Mouse (Mus musculus) small intestine, adult 2 months (tissue): ENCODE results near the gene Ifnar2. TPM values are rescaled to one million over a fixed set of nuclear protein-coding genes. Genes with fewer than 3 reads are reported as not detected.
A peak's percentile ranks its signal among the peaks of the same experiment; 100 is the strongest.

Source experiments
- H3K27ac ChIP-seq: fragments of 200-500 bp; 2 replicates; pipeline ENCODE4 v1.5.1; 2012; ENCODE audit warnings: low read depth, low read length, control low read depth, inconsistent platforms; ENCODE audit not compliant: insufficient read depth
- H3K27me3 ChIP-seq: fragments of 200-500 bp; 2 replicates; pipeline ENCODE4 v1.6.1; 2012; ENCODE audit warnings: mild to moderate bottlenecking, moderate library complexity, low read length, inconsistent platforms; ENCODE audit not compliant: control insufficient read depth, insufficient read depth
- H3K36me3 ChIP-seq: fragments of 200-500 bp; 2 replicates; pipeline ENCODE4 v1.6.1; 2012; ENCODE audit warnings: mild to moderate bottlenecking, low read length, control low read depth, inconsistent platforms; ENCODE audit not compliant: control insufficient read depth, insufficient read depth
- H3K4me1 ChIP-seq: fragments of 200-500 bp; 2 replicates; pipeline ENCODE4 v1.6.1; 2012; ENCODE audit warnings: low read length, inconsistent platforms, mixed read lengths; ENCODE audit not compliant: control insufficient read depth, insufficient read depth, insufficient read length
- H3K4me3 ChIP-seq: fragments of 200-500 bp; 2 replicates; pipeline ENCODE4 v1.5.1; 2012; ENCODE audit warnings: low read depth, mild to moderate bottlenecking, control low read depth, inconsistent platforms, low read length, moderate library complexity
- CTCF ChIP-seq: fragments of 200-500 bp; IDR thresholded peaks from 2 replicates; pipeline ENCODE4 v1.5.1; 2012; ENCODE audit warnings: low read depth, mild to moderate bottlenecking, control low read depth, inconsistent platforms, low read length, moderate library complexity, mixed read lengths; ENCODE audit not compliant: insufficient replicate concordance, insufficient read length; ENCODE audit errors: extremely low read depth
- POLR2A ChIP-seq: fragments of 200-500 bp; IDR thresholded peaks from 2 replicates; pipeline ENCODE4 v1.6.1; 2012; ENCODE audit warnings: low read depth, mild to moderate bottlenecking, control low read depth, inconsistent platforms, low read length, moderate library complexity
- WGBS: fragments of 180-500 bp; shearing (Covaris S2); methylation state at CpG from one replicate; pipeline ENCODE4 v1.1.7; 2018; 5-methylcytosine and 5-hydroxymethylcytosine counted together
- polyA plus RNA-seq: library from polyadenylated mRNA; depleted of rRNA; stranded (reverse); fragments of >200 nt; gene quantifications from 2 replicates; pipeline ENCODE4 v1.2.3, GENCODE M21; 2012

The Ifnar2 gene
- polyA plus RNA-seq, 1 experiment = 25.3 TPM

DNA sequence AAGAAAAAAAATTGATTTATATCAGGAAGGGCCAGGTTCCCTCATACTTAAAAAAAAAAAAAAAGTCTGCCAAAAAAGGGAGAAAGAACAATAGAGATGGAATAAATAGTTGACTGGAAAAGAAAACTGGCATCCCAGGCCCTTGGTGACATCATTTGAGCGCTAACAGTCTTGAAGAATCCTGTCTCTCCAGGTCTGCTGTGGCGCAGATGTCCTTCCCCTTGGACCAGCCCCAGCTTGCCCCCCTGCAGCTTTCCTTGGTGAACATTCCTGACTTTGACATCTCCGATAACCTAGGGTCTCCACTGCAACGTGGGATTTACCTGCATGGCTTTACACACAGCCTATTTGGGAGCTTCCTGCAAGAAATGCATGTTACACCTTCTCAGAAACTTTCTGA is 9.0 kb downstream of the Ifnar2 start:
- H3K27ac ChIP-seq = peak overlapping the region; percentile 59; the same call in 1 of the 2 replicates
- TF ChIP-seq CTCF = no peak
- TF ChIP-seq POLR2A = no peak
- 79% methylated on average over 4 of the region's 4 CpGs for WGBS
- H3K27me3 ChIP-seq = no peaks in the 10 kb centered on the region
- H3K4me1 ChIP-seq = peaks cover 24% of the 10 kb centered on the region; the same call in 1 of the 2 replicates
- H3K36me3 ChIP-seq = peaks cover 4% of the 10 kb centered on the region; the same call in 1 of the 2 replicates
- no peak overlapping the region for H3K4me3 ChIP-seq

DNA sequence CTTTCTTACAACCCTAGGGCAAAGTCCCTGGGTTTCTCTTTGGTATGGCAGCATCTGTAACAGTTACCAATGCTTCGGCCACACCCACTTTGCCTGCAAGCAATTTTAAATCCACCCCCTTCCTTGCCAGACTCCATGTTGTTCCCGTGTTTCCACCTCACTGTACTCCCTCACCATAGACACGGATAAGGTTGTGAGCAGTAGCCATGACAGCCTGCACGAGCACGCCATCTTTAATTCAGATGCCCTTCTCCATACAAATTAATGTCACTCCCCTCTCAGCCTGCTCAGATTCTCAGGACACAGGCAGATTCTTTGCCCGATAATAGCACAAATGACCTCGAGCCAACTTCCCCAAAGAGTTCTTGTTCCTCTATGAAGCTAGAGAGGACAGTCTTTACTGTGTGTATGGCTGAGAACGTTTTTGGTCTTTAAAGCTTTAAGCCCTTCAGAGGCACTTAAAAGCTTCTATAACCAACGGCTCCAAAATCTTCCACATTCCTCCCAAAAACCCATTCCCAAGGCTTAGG is 9.7 kb downstream of the Ifnar2 start:
- TF ChIP-seq CTCF (no peak), POLR2A (no peak)
- H3K27ac ChIP-seq = peak overlapping the region; percentile 12
- WGBS = 52% methylated on average over 9 of the region's 9 CpGs

DNA sequence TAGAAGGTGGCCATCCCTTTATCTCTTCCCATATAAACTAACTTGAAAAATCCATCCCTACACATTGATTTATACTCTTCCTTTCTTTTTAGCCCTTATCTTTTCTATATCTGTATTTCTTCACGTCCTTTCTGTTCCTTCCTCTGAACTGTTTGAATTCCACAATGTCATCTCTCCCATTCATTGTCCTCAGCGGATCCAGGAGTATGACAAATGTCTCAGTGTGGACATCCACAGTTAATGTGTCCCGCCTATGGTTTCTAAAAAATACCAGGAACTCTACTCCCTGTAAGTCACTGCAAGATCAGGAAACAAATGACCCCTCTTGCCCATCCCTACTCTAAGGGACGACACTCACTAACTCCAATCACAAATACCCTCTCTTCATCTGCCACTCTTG is 11.6 kb downstream of the Ifnar2 start:
- Histone ChIP-seq H3K27me3 (no peaks in the 10 kb centered on the region), H3K4me3 (no peak overlapping the region), H3K4me1 (peaks cover 24% of the 10 kb centered on the region; the same call in 1 of the 2 replicates), H3K27ac (no peak overlapping the region), H3K36me3 (peaks cover 11% of the 10 kb centered on the region)
- TF ChIP-seq CTCF = no peak
- no peak for TF ChIP-seq POLR2A
- WGBS = 86% methylated on average over 4 of the region's 4 CpGs

More for the DNA sequence above, 9.7 kb downstream of the Ifnar2 start:
- Histone ChIP-seq H3K27me3 (no peaks in the 10 kb centered on the region), H3K4me3 (no peak overlapping the region), H3K36me3 (peaks cover 4% of the 10 kb centered on the region; the same call in 1 of the 2 replicates), H3K4me1 (peaks cover 24% of the 10 kb centered on the region; the same call in 1 of the 2 replicates)

DNA sequence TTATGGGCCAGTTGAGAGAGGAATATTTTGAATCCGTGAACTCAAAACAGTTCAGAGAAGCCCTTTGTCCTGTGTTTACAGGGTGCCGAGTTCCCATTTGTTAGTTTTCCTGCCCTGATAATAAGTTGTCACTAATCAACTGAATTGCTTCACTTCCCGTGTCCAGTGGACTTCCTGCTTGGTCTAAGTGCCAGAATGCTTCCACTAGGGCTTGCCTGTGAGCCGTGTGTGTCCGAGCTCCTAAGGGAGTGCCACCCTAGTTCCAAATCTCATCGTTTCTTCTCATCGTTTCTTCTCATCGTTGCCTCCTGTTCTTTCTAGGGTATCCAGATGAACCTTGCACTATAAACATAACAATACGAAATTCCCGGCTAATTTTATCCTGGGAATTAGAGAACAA is 13.0 kb downstream of the Ifnar2 start:
- H3K4me1 ChIP-seq = peaks cover 19% of the 10 kb centered on the region; the same call in 1 of the 2 replicates
- H3K27me3 ChIP-seq = no peaks in the 10 kb centered on the region
- H3K27ac ChIP-seq = peak overlapping the region; percentile 32
- peaks cover 12% of the 10 kb centered on the region for H3K36me3 ChIP-seq
- no peak overlapping the region for H3K4me3 ChIP-seq
- WGBS = 15% methylated on average over 10 of the region's 10 CpGs
- TF ChIP-seq POLR2A (no peak), CTCF (no peak)

DNA sequence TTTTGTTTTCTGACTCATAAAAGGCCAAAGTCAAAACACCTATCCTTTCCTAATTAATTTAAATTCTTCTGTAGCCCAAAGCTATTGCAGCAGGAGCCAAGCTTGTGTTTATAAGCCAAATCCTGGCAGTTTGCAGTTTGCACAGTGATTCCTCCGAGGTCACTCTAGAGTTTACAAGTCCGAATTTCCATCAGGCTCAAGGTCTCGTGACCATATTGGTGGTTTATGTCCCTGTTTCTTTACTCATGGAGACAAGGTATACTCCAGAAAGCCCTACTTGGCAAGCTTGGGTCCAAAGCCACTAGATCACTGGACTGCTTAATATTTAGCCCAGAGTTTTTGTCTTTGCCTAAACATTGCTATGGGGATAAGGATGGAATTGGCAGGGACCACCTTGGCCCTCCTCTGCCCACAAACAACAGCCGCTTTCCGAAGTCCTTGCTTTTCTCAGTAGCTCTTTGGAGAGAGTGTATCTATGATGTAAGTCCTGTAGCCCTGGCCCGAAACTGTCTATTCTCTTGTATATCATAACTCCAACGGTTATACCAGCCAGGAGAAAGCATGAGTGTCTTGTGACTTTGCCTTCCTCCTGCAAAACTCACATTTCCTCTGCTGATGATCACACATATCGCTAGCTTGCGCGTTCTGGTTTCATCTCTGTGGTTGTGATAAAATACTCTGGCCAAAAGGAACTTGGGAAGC is 14.0 kb downstream of the Ifnar2 start:
- 87% methylated on average over 10 of the region's 10 CpGs for WGBS
- Histone ChIP-seq H3K4me3 (no peak overlapping the region), H3K36me3 (peaks cover 12% of the 10 kb centered on the region), H3K27me3 (no peaks in the 10 kb centered on the region), H3K4me1 (peaks cover 14% of the 10 kb centered on the region; the same call in 1 of the 2 replicates), H3K27ac (no peak overlapping the region)
- TF ChIP-seq CTCF (no peak), POLR2A (no peak)

DNA sequence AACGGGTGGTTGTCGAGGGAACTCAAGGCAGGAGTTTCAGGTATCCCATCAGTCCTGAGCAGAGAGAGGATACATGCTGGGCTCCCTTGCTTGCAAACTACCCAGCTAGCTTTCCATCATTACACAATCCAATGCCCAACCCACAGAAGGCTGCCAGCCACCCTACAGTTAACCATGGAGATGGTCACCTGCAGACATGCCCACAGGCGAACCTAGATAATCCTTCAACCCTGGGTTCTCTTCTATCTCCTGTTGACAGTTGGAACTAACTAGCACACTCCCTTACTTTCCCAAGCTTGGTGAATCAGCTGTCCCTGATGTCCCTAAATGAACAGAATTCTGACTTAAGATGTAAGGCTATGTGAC is 14.5 kb downstream of the Ifnar2 start:
- WGBS = 92% methylated on average over 3 of the region's 3 CpGs
- Histone ChIP-seq H3K4me1 (peaks cover 10% of the 10 kb centered on the region; the same call in 1 of the 2 replicates), H3K27ac (no peak overlapping the region), H3K4me3 (no peak overlapping the region), H3K36me3 (peaks cover 12% of the 10 kb centered on the region), H3K27me3 (no peaks in the 10 kb centered on the region)
- TF ChIP-seq CTCF (no peak), POLR2A (no peak)

DNA sequence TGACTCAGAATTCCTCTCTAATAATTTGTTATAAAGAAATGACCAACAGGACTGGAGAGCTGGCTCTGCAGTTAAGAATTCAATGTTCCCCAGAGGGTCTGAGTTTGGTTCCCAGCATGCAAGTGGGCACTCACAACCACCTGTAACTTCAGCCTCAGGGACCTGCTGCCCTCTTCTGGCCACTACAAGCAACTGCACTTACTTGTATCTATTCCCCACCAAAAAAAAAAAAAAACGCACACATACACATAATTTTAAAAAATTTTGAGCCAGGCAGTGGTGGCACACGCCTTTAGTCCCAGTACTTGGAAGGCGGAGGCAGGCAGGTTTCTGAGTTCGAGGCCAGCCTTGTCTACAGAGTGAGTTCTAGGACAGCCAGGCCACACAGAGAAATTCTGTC is 17.5 kb downstream of the Ifnar2 start:
- no peak overlapping the region for H3K27ac ChIP-seq
- 84% methylated on average over 4 of the region's 4 CpGs for WGBS
- peaks cover 6% of the 10 kb centered on the region; the same call in 1 of the 2 replicates for H3K4me1 ChIP-seq
- peaks cover 10% of the 10 kb centered on the region for H3K36me3 ChIP-seq
- H3K4me3 ChIP-seq = no peak overlapping the region
- peak; percentile 70; the same call in 1 of the 2 replicates for TF ChIP-seq CTCF
- no peak for TF ChIP-seq POLR2A
- no peaks in the 10 kb centered on the region for H3K27me3 ChIP-seq

DNA sequence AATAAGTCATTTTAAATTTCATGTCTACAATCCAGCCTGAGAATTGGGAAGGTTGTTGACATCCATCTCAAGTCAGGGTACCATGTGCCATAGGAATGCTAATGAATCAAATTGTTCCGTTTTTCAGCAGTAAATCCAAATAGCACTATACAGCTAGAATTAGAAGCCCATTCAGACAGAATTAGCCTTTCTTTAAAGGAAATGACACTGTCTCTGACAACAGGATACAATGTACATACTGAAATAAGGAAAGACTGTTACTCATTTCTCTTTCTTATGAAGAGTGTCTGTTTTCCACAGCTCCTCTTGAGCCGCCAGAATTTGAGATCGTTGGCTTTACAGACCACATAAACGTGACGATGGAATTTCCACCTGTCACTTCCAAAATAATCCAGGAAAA is 18.8 kb downstream of the Ifnar2 start, which contains the start of gene Gm21970:
Gm21970 (plus strand) TSS at position 301 of the 400 bp plus-strand sequence.
- H3K27me3 ChIP-seq = no peaks in the 10 kb centered on the region
- no peaks in the 10 kb centered on the region for H3K4me1 ChIP-seq
- no peak within 1 kb of the TSS for H3K27ac ChIP-seq
- no peak for TF ChIP-seq CTCF
- TF ChIP-seq POLR2A = no peak
- no peak within 1 kb of the TSS for H3K4me3 ChIP-seq
- H3K36me3 ChIP-seq = peaks cover 10% of the 10 kb centered on the region
- WGBS = 80% methylated on average over 5 of the region's 5 CpGs
